Mouse (Mus musculus) myocyte (in vitro differentiated cells): Measurements from ENCODE around the gene Arsj. TPM values are rescaled to one million over a fixed set of nuclear protein-coding genes. Genes with fewer than 3 reads are reported as not detected.

Experiments
- H3K27me3 ChIP-seq: one replicate; pipeline ENCODE4 v1.6.1; 2011; ENCODE audit not compliant: control insufficient read depth, insufficient read depth, insufficient read length
- H3K36me3 ChIP-seq: one replicate; pipeline ENCODE4 v1.6.1; 2011; ENCODE audit not compliant: control insufficient read depth, insufficient read depth
- H3K4me2 ChIP-seq: one replicate; pipeline ENCODE4 v1.6.1; 2011; ENCODE audit warnings: low read depth, control low read depth
- H3K4me3 ChIP-seq: one replicate; pipeline ENCODE4 v1.5.1; 2011; ENCODE audit warnings: mild to moderate bottlenecking, control low read depth, moderate library complexity
- H3K79me2 ChIP-seq: one replicate; pipeline ENCODE4 v1.6.1; 2011; ENCODE audit not compliant: control insufficient read depth, insufficient read depth
- H3ac ChIP-seq: one replicate; pipeline ENCODE4 v1.6.1; 2011; ENCODE audit not compliant: control insufficient read depth, insufficient read length
- CEBPB ChIP-seq: IDR thresholded peaks from 2 replicates; pipeline ENCODE4 v1.6.1; 2011; ENCODE audit warnings: mild to moderate bottlenecking, moderate library complexity; ENCODE audit not compliant: poor library complexity, insufficient read depth, severe bottlenecking
- E2F4 ChIP-seq: IDR thresholded peaks from one replicate; pipeline ENCODE4 v1.6.1; 2011; ENCODE audit warnings: mild to moderate bottlenecking, control low read depth, moderate library complexity; ENCODE audit not compliant: insufficient read depth
- MAX ChIP-seq: IDR thresholded peaks from one replicate; pipeline ENCODE4 v1.6.1; 2011; ENCODE audit warnings: low read depth, mild to moderate bottlenecking, control low read depth
- MYOD1 ChIP-seq, 3 experiments: IDR thresholded peaks; one replicate each; pipeline ENCODE4 v1.6.1; 2011; ENCODE audit warnings: control low read depth in 2 of 3, low read depth in 2 of 3, mild to moderate bottlenecking in 2 of 3, moderate library complexity in 1 of 3; ENCODE audit not compliant: insufficient read length in 2 of 3, control insufficient read depth in 1 of 3
- MYOG ChIP-seq, 3 experiments: IDR thresholded peaks; one replicate each; pipeline ENCODE4 v1.6.1; 2011; ENCODE audit warnings: control low read depth in 2 of 3, low read depth in 2 of 3, mild to moderate bottlenecking in 2 of 3; ENCODE audit not compliant: insufficient read length in 2 of 3, control insufficient read depth in 1 of 3, insufficient read depth in 1 of 3
- POLR2A ChIP-seq: IDR thresholded peaks from one replicate; pipeline ENCODE4 v1.6.1; 2011; ENCODE audit warnings: low read depth, mild to moderate bottlenecking, control low read depth, moderate library complexity; ENCODE audit not compliant: insufficient read length
- POLR2AphosphoS2 ChIP-seq: IDR thresholded peaks from one replicate; pipeline ENCODE4 v1.6.1; 2011; ENCODE audit warnings: low read depth, control low read depth; ENCODE audit not compliant: insufficient read length
- REST ChIP-seq: IDR thresholded peaks from one replicate; pipeline ENCODE4 v1.6.1; 2011; ENCODE audit warnings: mild to moderate bottlenecking, control low read depth, moderate library complexity; ENCODE audit not compliant: insufficient read depth, insufficient read length
- SRF ChIP-seq: IDR thresholded peaks from one replicate; pipeline ENCODE4 v1.6.1; 2011; ENCODE audit warnings: low read depth; ENCODE audit not compliant: control insufficient read depth, insufficient read length
- TCF12 ChIP-seq: IDR thresholded peaks from one replicate; pipeline ENCODE4 v1.6.1; 2011; ENCODE audit warnings: mild to moderate bottlenecking, control low read depth; ENCODE audit not compliant: poor library complexity, insufficient read depth, severe bottlenecking
- TCF3 ChIP-seq: IDR thresholded peaks from one replicate; pipeline ENCODE4 v1.6.1; 2011; ENCODE audit warnings: low read depth, control low read depth; ENCODE audit not compliant: insufficient read length
- USF1 ChIP-seq: IDR thresholded peaks from one replicate; pipeline ENCODE4 v1.6.1; 2011; ENCODE audit warnings: low read depth, mild to moderate bottlenecking, control low read depth, moderate library complexity
- polyA plus RNA-seq: library from polyadenylated mRNA; unstranded; fragments of >200 nt; fragmentation: generic; extraction: Trizol; gene quantifications from one replicate; pipeline ENCODE4 v1.2.1, GENCODE M21; 2012; ENCODE audit warnings: missing spikeins

The Arsj gene
- polyA plus RNA-seq, 1 experiment: 1.8 TPM

DNA sequence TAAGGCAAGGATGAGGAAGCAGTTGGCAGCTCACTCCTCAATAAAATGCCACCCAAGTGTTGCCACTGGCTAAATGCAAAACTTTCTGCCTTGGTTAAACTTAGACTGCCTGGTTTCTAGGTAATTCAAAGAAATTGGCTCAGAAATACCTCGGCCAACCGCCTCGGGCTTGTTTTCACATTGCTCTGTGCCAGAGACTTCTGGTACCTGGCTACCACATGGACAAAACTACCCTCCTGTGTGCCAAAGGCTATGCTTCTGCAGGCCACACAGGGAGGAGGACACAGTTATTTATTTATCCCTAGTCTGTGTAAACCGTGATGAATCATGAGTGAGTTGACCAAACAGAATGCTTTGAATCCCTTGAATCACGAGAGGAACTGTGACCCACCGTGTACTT, 75.8 kb downstream of the Arsj start:
- no peak for TF ChIP-seq REST
- TF ChIP-seq E2F4: no peak
- no peak for TF ChIP-seq USF1
- TF ChIP-seq POLR2AphosphoS2: no peak
- TF ChIP-seq CEBPB: no peak
- no peak for TF ChIP-seq TCF3
- no peak for TF ChIP-seq TCF12
- no peak for TF ChIP-seq SRF
- no peak for TF ChIP-seq MYOG (IDR thresholded peaks at IDR 0.05; ENCODE audit: control insufficient read depth in 1 of 3, insufficient read depth in 1 of 3, insufficient read length in 2 of 3, low read depth in 2 of 3)
- no peak for TF ChIP-seq MAX
- TF ChIP-seq MYOD1 (IDR thresholded peaks at IDR 0.05; ENCODE audit: control insufficient read depth in 1 of 3, insufficient read length in 2 of 3, low read depth in 2 of 3): no peak
- no peak for TF ChIP-seq POLR2A
- no peak overlapping the region for H3K4me3 ChIP-seq
- H3K27me3 ChIP-seq: no peaks in the 10 kb centered on the region

DNA sequence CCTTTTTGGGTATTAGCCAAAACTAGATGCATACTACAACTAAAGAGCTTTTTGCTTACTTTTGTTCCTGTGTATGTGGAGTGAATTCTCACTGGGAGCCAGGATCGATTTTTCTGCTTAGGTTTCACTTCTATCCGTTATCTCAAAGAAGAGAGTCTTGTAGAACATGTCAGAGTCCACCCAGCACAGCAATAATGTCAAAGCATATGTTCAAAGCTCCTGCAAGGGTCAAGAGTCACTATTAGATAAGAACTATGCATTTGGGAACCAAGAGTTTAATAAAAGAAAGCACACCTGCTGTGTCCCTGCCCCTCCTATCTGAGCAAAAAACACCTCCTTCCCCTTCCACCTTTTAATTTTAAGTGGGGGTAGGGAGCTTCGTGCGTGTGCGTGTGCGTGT, 85.6 kb downstream of the Arsj start:
- Histone ChIP-seq H3K4me2 (no peak overlapping the region), H3K36me3 (no peaks in the 10 kb centered on the region), H3K4me3 (no peak overlapping the region), H3K27me3 (no peaks in the 10 kb centered on the region), H3ac (no peak overlapping the region), H3K79me2 (no peaks in the 10 kb centered on the region)
- no peak for TF ChIP-seq REST
- no peak for TF ChIP-seq SRF
- TF ChIP-seq USF1: no peak
- TF ChIP-seq MYOD1 (IDR thresholded peaks at IDR 0.05; ENCODE audit: control insufficient read depth in 1 of 3, insufficient read length in 2 of 3, low read depth in 2 of 3): no peak

More for the DNA sequence above, 75.8 kb downstream of the Arsj start:
- Histone ChIP-seq H3ac (no peak overlapping the region), H3K4me2 (peak overlapping the region; percentile 26), H3K36me3 (no peaks in the 10 kb centered on the region), H3K79me2 (no peaks in the 10 kb centered on the region)

DNA sequence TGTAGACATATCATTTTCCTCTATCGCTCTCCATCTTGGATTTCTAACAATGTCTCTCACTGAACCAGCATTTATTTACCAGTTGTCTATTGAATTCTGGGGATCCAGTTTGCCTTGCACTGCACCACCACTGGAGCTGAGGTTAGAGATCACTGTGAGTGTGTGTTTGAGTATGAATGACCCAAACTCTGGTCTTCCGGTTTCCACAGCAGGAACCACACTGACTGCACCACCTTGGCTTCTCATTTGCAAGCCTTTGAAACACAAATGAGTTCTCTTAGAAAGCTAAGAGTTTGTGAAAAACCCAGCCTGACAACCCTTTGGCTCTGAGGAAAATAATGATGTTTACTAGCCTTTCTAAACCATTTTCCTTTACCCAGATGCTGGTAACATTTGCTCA, 86.0 kb downstream of the Arsj start:
- no peak overlapping the region for H3ac ChIP-seq
- TF ChIP-seq USF1 (no peak), TCF12 (no peak), E2F4 (no peak), CEBPB (no peak), POLR2A (no peak), SRF (no peak), TCF3 (no peak), REST (no peak), POLR2AphosphoS2 (no peak), MAX (no peak), MYOG (IDR thresholded peaks at IDR 0.05; ENCODE audit: control insufficient read depth in 1 of 3, insufficient read depth in 1 of 3, insufficient read length in 2 of 3, low read depth in 2 of 3) (no peak), MYOD1 (IDR thresholded peaks at IDR 0.05; ENCODE audit: control insufficient read depth in 1 of 3, insufficient read length in 2 of 3, low read depth in 2 of 3) (no peak)

DNA sequence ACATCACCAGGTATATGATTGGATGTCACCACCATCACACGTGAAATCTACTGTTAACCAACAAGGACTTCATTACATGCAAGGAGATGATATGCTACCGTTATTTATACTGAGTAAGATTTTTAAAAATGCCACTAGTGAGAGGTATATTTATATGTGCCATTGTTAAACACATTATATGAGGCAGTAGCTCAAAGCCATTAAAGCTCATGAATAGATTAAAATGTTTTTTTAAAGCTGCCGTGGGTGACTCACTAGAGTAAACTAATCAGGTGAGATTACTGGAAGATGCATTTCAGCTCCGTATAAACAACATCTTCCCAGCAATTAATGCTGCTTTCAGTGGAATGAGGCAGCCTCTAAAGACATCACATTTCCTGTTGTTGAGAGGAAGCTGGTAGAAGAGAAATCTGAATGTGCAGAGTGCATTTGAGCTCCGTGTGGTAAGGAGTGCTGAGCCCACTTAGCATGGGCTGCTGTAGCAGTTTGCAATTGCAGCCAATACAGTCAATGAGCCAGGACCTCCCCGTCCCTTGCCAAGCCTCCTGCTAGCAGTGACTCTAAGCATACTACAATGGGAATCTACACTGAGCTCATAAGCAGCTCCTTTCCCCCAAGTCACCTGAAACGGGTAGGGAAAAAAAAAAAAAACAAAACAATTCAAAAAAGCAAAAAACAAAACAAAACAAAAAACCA, 92.5 kb downstream of the Arsj start:
- Histone ChIP-seq H3ac (no peak overlapping the region), H3K27me3 (no peaks in the 10 kb centered on the region), H3K36me3 (no peaks in the 10 kb centered on the region), H3K79me2 (no peaks in the 10 kb centered on the region), H3K4me3 (no peak overlapping the region), H3K4me2 (no peak overlapping the region)
- TF ChIP-seq SRF (no peak), CEBPB (no peak), REST (no peak), MYOG (IDR thresholded peaks at IDR 0.05; ENCODE audit: control insufficient read depth in 1 of 3, insufficient read depth in 1 of 3, insufficient read length in 2 of 3, low read depth in 2 of 3) (no peak), E2F4 (no peak), MYOD1 (IDR thresholded peaks at IDR 0.05; ENCODE audit: control insufficient read depth in 1 of 3, insufficient read length in 2 of 3, low read depth in 2 of 3) (no peak), TCF3 (no peak)

More for the DNA sequence above, 86.0 kb downstream of the Arsj start:
- Histone ChIP-seq H3K27me3 (no peaks in the 10 kb centered on the region), H3K36me3 (no peaks in the 10 kb centered on the region), H3K4me3 (no peak overlapping the region), H3K4me2 (no peak overlapping the region), H3K79me2 (no peaks in the 10 kb centered on the region)

DNA sequence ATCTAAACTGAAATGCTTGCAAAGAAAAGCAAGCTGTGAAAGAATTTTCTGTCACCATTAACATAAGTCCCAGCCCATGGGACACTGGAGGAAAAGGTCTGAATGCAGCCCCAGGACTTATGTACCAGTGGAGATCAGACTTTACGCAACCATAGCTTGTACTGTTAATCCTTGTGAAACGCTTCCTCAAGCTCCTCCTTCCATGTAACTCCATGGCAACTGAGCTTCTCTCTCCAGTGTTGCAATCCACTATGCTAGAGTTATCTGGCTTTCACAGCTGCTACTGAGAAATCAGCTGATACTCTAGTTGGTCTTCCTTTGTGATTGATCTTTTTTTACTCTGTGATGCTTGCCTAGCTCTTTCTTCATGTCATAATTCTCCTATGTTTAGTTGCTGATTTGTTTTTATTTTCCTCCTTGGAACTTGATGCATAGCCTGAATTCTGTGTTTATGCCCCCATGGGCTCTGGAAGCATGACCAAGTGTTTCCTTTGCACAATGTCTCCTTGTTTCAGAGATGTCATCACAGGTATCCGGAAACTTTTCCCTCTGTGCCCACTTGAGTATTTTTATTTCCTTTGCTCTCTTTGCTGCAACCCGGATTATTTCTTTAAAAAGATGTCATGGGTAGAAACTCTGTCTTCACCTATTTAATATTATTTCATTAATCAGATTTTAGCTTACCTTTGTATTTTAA, 99.8 kb downstream of the Arsj start:
- no peak overlapping the region for H3K4me2 ChIP-seq
- H3K4me3 ChIP-seq: no peak overlapping the region
- no peak overlapping the region for H3ac ChIP-seq
- no peaks in the 10 kb centered on the region for H3K79me2 ChIP-seq
- H3K36me3 ChIP-seq: no peaks in the 10 kb centered on the region
- TF ChIP-seq MYOG (IDR thresholded peaks at IDR 0.05; ENCODE audit: control insufficient read depth in 1 of 3, insufficient read depth in 1 of 3, insufficient read length in 2 of 3, low read depth in 2 of 3) (no peak), MAX (no peak), USF1 (no peak), CEBPB (no peak), SRF (no peak), TCF12 (no peak), MYOD1 (IDR thresholded peaks at IDR 0.05; ENCODE audit: control insufficient read depth in 1 of 3, insufficient read length in 2 of 3, low read depth in 2 of 3) (no peak), E2F4 (no peak), REST (no peak), POLR2AphosphoS2 (no peak)
- H3K27me3 ChIP-seq: no peaks in the 10 kb centered on the region
